Mouse (Mus musculus) E14TG2a.4 (cell line): Measurements from ENCODE around the gene Usp3.

Experiments
- H3K27me3 ChIP-seq: 2 replicates; pipeline ENCODE4 v1.6.1; 2014; ENCODE audit warnings: low read length, control low read depth; ENCODE audit not compliant: insufficient read depth
- H3K36me3 ChIP-seq: 2 replicates; pipeline ENCODE4 v1.6.1; 2014; ENCODE audit warnings: low read length, control low read depth; ENCODE audit not compliant: insufficient read depth
- H3K4me1 ChIP-seq: replicated peaks from 2 replicates; pipeline ENCODE4 v1.6.1; 2014; ENCODE audit warnings: low read depth, low read length, control low read depth
- H3K4me3 ChIP-seq: replicated peaks from 2 replicates; pipeline ENCODE4 v1.5.1; 2014; ENCODE audit warnings: mild to moderate bottlenecking, low read length
- H3K9me3 ChIP-seq: 2 replicates; pipeline ENCODE4 v1.6.1; 2014; ENCODE audit warnings: low read length, control low read depth
- CTCF ChIP-seq: conservative IDR thresholded peaks from 2 replicates; pipeline ENCODE4 v1.5.1; 2014; ENCODE audit warnings: low read length
- NANOG ChIP-seq: IDR thresholded peaks from 2 replicates; pipeline ENCODE4 v1.6.1; 2014; ENCODE audit warnings: borderline replicate concordance, low read length, mixed read lengths
- POU5F1 ChIP-seq: IDR thresholded peaks from 2 replicates; pipeline ENCODE4 v1.6.1; 2014; ENCODE audit warnings: low read length, borderline replicate concordance

The Usp3 gene

DNA sequence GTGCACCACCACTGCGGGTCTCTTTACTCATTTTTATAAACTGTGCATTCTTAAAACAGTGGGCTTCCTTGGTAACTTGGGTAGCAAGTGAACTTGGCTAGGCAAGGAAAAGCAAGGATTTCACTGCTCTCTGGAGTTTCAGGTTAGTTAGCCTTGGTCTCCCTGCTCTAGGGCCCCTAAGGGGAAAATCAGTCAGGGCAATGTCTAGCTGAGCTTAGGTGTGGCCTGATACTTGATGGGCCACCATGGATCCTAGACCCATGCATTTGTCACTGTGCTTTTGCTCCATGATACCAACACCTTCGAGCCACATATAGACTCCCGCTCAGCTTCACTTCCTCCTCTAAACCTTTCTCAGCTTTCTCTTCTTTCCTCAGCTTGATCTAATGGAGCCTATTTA lies 71.3 kb downstream of the Usp3 start:
- peaks cover under 1% of the 10 kb centered on the region; the same call in 1 of the 2 replicates for H3K4me1 ChIP-seq
- H3K36me3 ChIP-seq: peaks cover 49% of the 10 kb centered on the region
- H3K9me3 ChIP-seq: no peaks in the 10 kb centered on the region
- H3K27me3 ChIP-seq: no peaks in the 10 kb centered on the region
- no peak overlapping the region for H3K4me3 ChIP-seq
- no peak for TF ChIP-seq NANOG
- no peak for TF ChIP-seq POU5F1
- TF ChIP-seq CTCF: no peak

DNA sequence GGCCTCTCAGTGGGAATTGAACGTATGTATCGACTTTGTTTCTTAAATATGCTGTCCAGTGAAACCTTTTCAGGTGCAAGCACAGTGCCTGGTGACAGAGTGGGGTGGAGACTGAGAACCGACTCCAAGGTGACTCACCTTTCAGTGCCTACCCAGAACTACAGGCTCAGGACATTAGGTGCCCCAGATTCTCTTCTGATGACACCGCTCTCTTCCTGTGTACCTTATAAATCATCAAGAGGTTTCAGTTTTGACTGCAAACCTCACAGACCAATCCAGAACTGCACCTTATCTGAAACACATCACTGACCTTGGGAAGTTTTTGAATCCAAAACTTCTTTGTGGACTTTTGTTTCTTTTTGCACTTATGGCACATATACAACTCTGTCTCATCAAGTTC lies 72.6 kb downstream of the Usp3 start:
- H3K27me3 ChIP-seq: no peaks in the 10 kb centered on the region
- H3K4me1 ChIP-seq: peaks cover 12% of the 10 kb centered on the region
- H3K9me3 ChIP-seq: no peaks in the 10 kb centered on the region
- TF ChIP-seq NANOG: no peak
- peaks cover 50% of the 10 kb centered on the region for H3K36me3 ChIP-seq
- no peak overlapping the region for H3K4me3 ChIP-seq

DNA sequence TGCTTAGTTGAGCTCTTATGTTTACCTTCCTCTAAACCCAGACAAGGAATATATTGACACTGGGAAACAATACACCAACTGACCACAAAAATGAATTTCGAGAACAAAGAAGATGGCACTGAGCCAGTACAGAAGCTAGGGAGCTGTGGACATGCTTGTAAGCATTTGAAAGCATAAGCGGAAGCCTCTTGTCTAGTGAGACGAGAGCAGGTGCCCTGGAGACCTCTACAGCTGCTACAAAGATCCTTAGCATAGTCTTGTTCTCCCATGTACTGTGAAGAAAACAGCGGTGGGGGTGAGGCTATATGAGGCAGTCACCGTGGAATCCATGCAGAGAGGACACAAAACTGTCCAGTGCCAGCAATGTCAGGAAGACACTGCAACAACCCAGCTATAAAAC lies 74.0 kb downstream of the Usp3 start:
- Histone ChIP-seq H3K9me3 (no peaks in the 10 kb centered on the region), H3K27me3 (no peaks in the 10 kb centered on the region), H3K4me3 (no peak overlapping the region), H3K36me3 (peaks cover 49% of the 10 kb centered on the region), H3K4me1 (peaks cover 24% of the 10 kb centered on the region)
- TF ChIP-seq NANOG (no peak), CTCF (no peak), POU5F1 (no peak)

DNA sequence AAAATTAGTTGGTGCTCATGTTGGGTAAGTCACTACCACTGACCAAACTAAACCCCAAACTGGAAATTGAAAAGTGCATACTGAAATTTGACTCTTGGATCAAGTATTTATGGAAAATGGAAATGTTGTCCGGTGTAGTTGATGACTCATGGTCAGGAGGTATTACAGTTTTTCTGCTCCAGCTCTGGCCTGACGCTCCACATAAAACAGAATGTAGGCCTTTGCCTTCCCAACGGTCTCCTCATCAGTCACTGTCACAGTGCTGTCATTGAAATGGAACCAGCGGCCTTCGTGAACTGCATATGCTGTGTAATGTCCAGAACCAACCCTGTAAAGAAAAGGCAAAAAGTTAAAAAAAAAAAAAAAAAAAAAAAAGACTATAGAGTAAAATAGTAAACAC lies 74.7 kb downstream of the Usp3 start:
- no peak overlapping the region for H3K4me3 ChIP-seq
- no peaks in the 10 kb centered on the region for H3K9me3 ChIP-seq
- TF ChIP-seq POU5F1 (no peak), NANOG (no peak), CTCF (no peak)
- peaks cover 45% of the 10 kb centered on the region for H3K36me3 ChIP-seq
- H3K4me1 ChIP-seq: peaks cover 31% of the 10 kb centered on the region
- no peaks in the 10 kb centered on the region for H3K27me3 ChIP-seq

DNA sequence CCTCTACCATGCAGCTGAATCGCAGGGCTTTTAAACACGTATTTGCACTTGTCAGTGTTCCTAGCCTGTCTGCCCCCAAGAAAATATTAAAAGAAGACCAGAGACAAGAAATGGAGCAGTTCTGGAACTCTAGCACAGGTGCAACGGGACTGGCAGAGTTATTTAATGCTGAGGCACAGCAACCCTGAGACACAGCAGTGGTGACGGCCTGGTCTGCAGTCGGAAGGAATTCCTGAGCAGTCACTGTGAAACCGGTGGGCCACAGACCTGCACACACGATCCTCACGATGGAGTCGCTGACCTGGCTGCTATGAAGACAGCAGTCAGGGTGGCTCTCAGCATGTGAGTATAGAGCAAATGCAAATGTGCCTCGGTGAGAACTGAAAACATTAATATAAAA lies 75.2 kb downstream of the Usp3 start:
- Histone ChIP-seq H3K4me1 (peaks cover 36% of the 10 kb centered on the region), H3K4me3 (no peak overlapping the region), H3K27me3 (no peaks in the 10 kb centered on the region), H3K36me3 (peaks cover 45% of the 10 kb centered on the region), H3K9me3 (no peaks in the 10 kb centered on the region)
- TF ChIP-seq CTCF (no peak), NANOG (no peak), POU5F1 (no peak)

DNA sequence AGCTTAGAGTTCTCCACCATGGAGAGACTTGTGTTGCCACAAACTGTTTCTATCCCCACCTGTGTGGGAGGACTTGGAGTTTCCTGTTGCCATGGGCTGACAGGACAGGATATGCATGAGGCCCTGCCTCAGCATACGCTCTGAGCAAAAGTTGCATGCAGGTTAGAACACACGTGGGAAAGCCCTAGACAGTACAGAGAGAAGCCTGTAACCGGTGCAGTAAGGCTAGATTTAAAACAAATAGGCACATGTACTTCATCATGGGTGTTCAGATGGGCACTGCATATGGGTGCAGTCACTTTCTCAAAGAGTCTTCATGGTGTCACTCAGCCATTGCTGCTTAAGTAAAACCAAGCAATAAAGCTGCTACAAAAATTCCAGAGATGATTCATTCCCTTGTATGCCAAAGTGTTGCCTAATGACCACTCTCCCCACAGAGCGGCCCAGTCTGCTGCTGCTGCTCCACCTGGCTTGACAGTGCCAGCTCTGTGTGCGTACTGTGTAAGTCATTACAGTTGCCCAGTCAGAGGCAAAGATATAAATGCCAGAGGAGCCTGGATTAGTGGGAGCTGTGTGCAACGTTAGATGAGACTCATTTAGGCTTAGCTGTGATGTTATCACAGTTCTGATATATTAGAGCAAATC lies 76.5 kb downstream of the Usp3 start:
- no peak overlapping the region for H3K4me3 ChIP-seq
- peaks cover 39% of the 10 kb centered on the region for H3K4me1 ChIP-seq
- no peaks in the 10 kb centered on the region for H3K9me3 ChIP-seq
- TF ChIP-seq POU5F1 (no peak), NANOG (no peak), CTCF (no peak)
- no peaks in the 10 kb centered on the region for H3K27me3 ChIP-seq
- peaks cover 45% of the 10 kb centered on the region for H3K36me3 ChIP-seq

DNA sequence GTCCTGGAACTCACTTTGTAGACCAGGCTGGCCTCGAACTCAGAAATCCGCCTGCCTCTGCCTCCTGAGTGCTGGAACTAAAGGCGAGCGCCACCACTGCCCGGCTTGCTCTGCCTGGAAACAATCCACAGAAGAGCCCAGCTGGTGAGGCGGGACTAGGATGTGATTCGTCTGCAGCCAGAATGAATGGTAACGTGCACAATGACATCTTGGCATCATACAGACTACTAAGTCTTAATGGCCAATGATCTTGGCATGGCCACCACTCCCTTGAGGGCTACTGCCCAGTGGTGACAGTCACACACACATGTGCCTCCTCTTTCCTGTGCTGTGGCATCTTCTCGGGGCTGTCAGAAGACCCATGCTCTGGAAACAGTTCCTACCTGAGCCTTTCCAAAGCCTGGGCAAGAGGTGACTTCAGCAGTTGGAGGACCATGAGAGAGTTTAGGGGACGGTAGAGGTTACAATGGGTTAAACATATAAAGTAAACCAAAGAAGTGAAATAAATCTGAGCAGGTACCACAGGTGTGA lies 77.2 kb downstream of the Usp3 start:
- no peaks in the 10 kb centered on the region for H3K9me3 ChIP-seq
- no peak overlapping the region for H3K4me3 ChIP-seq
- peaks cover 45% of the 10 kb centered on the region for H3K36me3 ChIP-seq
- TF ChIP-seq NANOG: no peak
- TF ChIP-seq CTCF: no peak
- TF ChIP-seq POU5F1: no peak
- peaks cover 43% of the 10 kb centered on the region for H3K4me1 ChIP-seq
- H3K27me3 ChIP-seq: no peaks in the 10 kb centered on the region

DNA sequence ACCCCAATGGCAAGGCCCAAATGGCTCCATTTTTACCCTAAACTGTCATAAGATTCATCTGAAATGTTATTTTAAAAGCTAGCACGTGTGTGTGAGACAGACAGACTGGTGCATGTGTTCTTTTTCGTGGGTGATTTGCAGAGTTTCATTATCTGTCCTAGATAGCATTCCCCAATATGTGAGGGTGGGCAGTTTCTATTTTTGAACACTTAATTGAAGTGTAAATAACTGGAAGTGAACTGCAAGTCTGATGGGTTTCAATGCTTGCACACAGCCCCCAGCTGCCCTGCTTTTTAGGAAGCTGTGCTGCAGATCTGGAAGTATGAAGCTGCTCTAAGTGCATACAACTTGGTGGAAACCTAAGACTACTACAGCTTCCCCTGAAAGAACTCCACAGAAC lies 77.8 kb downstream of the Usp3 start:
- no peaks in the 10 kb centered on the region for H3K27me3 ChIP-seq
- H3K36me3 ChIP-seq: peaks cover 41% of the 10 kb centered on the region
- TF ChIP-seq NANOG (no peak), CTCF (no peak), POU5F1 (no peak)
- peaks cover 49% of the 10 kb centered on the region for H3K4me1 ChIP-seq
- H3K9me3 ChIP-seq: no peaks in the 10 kb centered on the region
- peak overlapping the region; percentile 98 for H3K4me3 ChIP-seq

DNA sequence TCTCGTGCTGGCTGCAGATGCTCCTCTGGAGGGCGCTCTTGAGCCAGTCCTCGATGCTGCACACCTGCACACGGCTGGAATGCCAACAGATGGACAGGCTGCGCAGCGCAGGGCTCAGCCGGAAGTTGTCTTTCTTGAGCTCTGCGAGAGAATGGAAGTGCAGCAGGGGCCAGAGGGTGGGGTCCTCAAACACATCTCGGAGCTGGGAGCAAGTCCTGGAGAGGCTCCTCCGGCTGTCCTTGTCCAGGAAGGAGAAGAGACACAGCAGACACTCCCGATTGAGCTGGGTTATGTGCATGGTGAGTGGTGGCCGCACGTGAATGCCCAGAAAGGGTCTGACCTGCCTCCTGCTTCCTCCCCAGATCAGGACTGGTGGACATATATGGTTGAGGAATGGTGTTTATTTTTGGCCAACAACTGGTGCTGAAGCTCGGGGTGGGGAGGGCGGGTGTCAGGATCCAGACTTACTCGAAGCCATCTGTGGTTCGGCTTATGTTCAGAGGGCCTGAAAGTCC lies 78.6 kb downstream of the Usp3 start, which contains the start of gene Fbxl22:
Gene Fbxl22 (minus strand): TSS at position 338 of the 515 bp plus-strand sequence.
- peaks cover 40% of the 10 kb centered on the region for H3K36me3 ChIP-seq
- no peaks in the 10 kb centered on the region for H3K9me3 ChIP-seq
- peak; percentile 93 for TF ChIP-seq CTCF
- TF ChIP-seq NANOG: no peak
- peaks cover 53% of the 10 kb centered on the region for H3K4me1 ChIP-seq
- H3K4me3 ChIP-seq: peak within 1 kb of the TSS; percentile 98
- no peaks in the 10 kb centered on the region for H3K27me3 ChIP-seq
